Mouse (Mus musculus): ENCODE measurements around the gene Got2. TPM values are rescaled to one million over a fixed set of nuclear protein-coding genes. Genes with fewer than 3 reads are reported as not detected.

Got2 gene
- polyA plus RNA-seq, 1 experiment from 2014 or later, result 390 TPM

- WGBS, result 41% methylated on average over 6 of the region's 6 CpGs
- Histone ChIP-seq H3K4me3 (no peak overlapping the region), H3K36me3 (no peaks in the 10 kb centered on the region), H3K27me3 (no peaks in the 10 kb centered on the region), H3K9ac (no peak overlapping the region), H3K27ac (peak overlapping the region; percentile 90; the same call in 1 of the 2 replicates), H3K9me3 (replicated peaks) (no peaks in the 10 kb centered on the region), H3K4me1 (replicated peaks) (peaks cover 29% of the 10 kb centered on the region), H3K4me2 (no peak overlapping the region)
- ATAC-seq (replicated peaks; ENCODE audit: insufficient number of reproducible peaks, insufficient read depth, low FRiP score, low read depth), result no peak
These were observed 72.2 kb downstream of the Got2 start for GRCm38 (mm10) chr8:95816044-95816708.

Other genes with a start within 250 kb of the Got2 start
- gene Ndrg4, start 211.6 kb downstream of the Got2 start, polyA plus RNA-seq (2015; fragmentation: Nextera tagmentation; extraction: Ambion mirVana), result 295 and 301 TPM in 2 replicates
- gene Setd6, start 172.7 kb downstream of the Got2 start, polyA plus RNA-seq (2015; fragmentation: Nextera tagmentation; extraction: Ambion mirVana), result 12.2 and 17.3 TPM in 2 replicates
- gene Cnot1, start 81.1 kb downstream of the Got2 start, polyA plus RNA-seq (2015; fragmentation: Nextera tagmentation; extraction: Ambion mirVana), result 37.2 and 45.0 TPM in 2 replicates
- 216 and 275 TPM in 2 replicates for gene Sap18b, start 63.2 kb downstream of the Got2 start, polyA plus RNA-seq (2015; fragmentation: Nextera tagmentation; extraction: Ambion mirVana)
- 10.1 and 13.7 TPM in 2 replicates for gene Slc38a7, start 35.0 kb downstream of the Got2 start, polyA plus RNA-seq (2015; fragmentation: Nextera tagmentation; extraction: Ambion mirVana)